Mouse (Mus musculus): ENCODE measurements around the gene Clrn2. TPM values are rescaled to one million over a fixed set of nuclear protein-coding genes. Genes with fewer than 3 reads are reported as not detected.
A peak's percentile ranks its signal among the peaks of the same experiment; 100 is the strongest.

Clrn2 gene
- polyA plus RNA-seq, 1 experiment from 2014 or later, result not detected

DNA sequence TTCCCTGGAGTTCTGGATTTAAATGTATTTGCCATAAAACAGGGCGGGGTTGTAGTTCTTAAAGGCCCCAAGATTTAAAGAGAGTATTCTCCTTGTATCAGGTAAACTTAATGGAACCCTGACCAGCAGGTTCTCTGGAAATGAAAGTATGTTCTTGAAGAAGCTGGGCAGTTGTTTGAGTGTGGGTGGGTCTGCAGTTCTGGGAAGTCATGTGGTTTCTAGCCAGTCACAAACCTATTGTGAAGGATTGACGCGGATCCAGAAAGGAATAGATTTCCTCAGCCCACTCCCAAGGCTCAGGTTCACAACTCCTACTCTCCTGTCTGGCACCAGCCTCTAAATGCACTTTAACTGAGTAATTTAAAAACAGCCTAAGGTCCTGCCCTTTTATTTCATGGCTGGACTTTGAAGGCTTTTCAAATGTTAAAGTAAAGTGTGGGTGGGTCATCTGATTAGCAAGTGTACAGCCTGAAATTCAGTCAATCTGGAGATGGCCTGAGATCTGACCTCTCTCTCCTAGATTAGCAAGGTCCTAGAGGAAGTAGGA lies 42.0 kb downstream of the Clrn2 start:
- no peak for ATAC-seq

GRCm38 (mm10) chr5:45496042-45496441 lies 42.5 kb downstream of the Clrn2 start:
- Histone ChIP-seq H3K4me1 (ENCODE audit: insufficient read depth) (peaks cover 14% of the 10 kb centered on the region), H3K27me3 (ENCODE audit: insufficient read depth, low read length) (no peaks in the 10 kb centered on the region), H3K27ac (ENCODE audit: low read depth) (no peak overlapping the region), H3K9me3 (ENCODE audit: low read length) (no peaks in the 10 kb centered on the region), H3K4me3 (ENCODE audit: low read depth, low read length) (no peak overlapping the region), H3K36me3 (replicated peaks; ENCODE audit: insufficient read depth, low read length) (peaks cover 14% of the 10 kb centered on the region), H3K4me2 (ENCODE audit: low read depth, low read length) (no peak overlapping the region), H3K9ac (replicated peaks) (no peak overlapping the region)
- TF ChIP-seq EP300 (IDR thresholded peaks at IDR 0.05; ENCODE audit: low read depth), result no peak
- TF ChIP-seq CTCF (IDR thresholded peaks at IDR 0.05; ENCODE audit: low read depth), result no peak
- DNase-seq (no peak), ATAC-seq (no peak)

More for the DNA sequence above, 42.0 kb downstream of the Clrn2 start:
- H3K4me2 ChIP-seq (ENCODE audit: low read depth, low read length), result 0 out of 2 replicates have a peak overlapping the region, but pooled peaks have one; percentile 2
- TF ChIP-seq CTCF (IDR thresholded peaks at IDR 0.05; ENCODE audit: low read depth), result no peak
- TF ChIP-seq EP300 (IDR thresholded peaks at IDR 0.05; ENCODE audit: low read depth), result no peak
- no peak overlapping the region for H3K27ac ChIP-seq (ENCODE audit: low read depth)
- no peaks in the 10 kb centered on the region for H3K9me3 ChIP-seq (ENCODE audit: low read length)
- H3K4me1 ChIP-seq (ENCODE audit: insufficient read depth), result peaks cover 14% of the 10 kb centered on the region
- DNase-seq, result no peak
- no peak overlapping the region for H3K4me3 ChIP-seq (ENCODE audit: low read depth, low read length)
- 77% methylated on average over 3 of the region's 3 CpGs for WGBS (ENCODE audit: insufficient replicate concordance)
- H3K36me3 ChIP-seq (replicated peaks; ENCODE audit: insufficient read depth, low read length), result peaks cover 10% of the 10 kb centered on the region
- H3K27me3 ChIP-seq (ENCODE audit: insufficient read depth, low read length), result no peaks in the 10 kb centered on the region
- H3K9ac ChIP-seq (replicated peaks), result no peak overlapping the region

DNA sequence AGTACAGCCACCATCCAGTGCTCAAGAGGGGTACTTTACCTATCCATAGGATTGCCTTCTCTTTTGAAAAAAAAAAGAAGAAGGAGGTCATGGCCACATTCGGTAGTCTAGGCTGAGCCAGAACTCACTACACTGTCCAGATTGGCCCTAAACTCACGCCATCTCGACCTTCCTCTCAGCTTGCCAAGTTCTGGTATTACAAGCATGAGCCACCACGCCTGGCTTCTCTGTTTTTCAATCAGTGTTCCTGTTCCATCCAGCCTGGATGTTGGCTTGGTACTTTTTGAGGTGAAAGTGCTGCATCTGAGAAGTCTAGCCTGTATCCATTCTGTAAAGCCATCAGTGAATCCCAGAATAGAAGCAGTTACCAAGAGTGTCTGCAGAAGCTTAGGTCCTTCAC lies 42.9 kb downstream of the Clrn2 start:
- DNase-seq (no peak), ATAC-seq (no peak)
- Histone ChIP-seq H3K27me3 (ENCODE audit: insufficient read depth, low read length) (no peaks in the 10 kb centered on the region), H3K36me3 (replicated peaks; ENCODE audit: insufficient read depth, low read length) (peaks cover 14% of the 10 kb centered on the region), H3K9ac (replicated peaks) (no peak overlapping the region), H3K4me1 (ENCODE audit: insufficient read depth) (peaks cover 14% of the 10 kb centered on the region), H3K4me2 (ENCODE audit: low read depth, low read length) (no peak overlapping the region), H3K9me3 (ENCODE audit: low read length) (no peaks in the 10 kb centered on the region), H3K4me3 (ENCODE audit: low read depth, low read length) (no peak overlapping the region), H3K27ac (ENCODE audit: low read depth) (peak overlapping the region; percentile 22; the same call in 1 of the 2 replicates)
- no peak for TF ChIP-seq EP300 (IDR thresholded peaks at IDR 0.05; ENCODE audit: low read depth)
- 78% methylated on average over 4 of the region's 4 CpGs for WGBS (ENCODE audit: insufficient replicate concordance)

DNA sequence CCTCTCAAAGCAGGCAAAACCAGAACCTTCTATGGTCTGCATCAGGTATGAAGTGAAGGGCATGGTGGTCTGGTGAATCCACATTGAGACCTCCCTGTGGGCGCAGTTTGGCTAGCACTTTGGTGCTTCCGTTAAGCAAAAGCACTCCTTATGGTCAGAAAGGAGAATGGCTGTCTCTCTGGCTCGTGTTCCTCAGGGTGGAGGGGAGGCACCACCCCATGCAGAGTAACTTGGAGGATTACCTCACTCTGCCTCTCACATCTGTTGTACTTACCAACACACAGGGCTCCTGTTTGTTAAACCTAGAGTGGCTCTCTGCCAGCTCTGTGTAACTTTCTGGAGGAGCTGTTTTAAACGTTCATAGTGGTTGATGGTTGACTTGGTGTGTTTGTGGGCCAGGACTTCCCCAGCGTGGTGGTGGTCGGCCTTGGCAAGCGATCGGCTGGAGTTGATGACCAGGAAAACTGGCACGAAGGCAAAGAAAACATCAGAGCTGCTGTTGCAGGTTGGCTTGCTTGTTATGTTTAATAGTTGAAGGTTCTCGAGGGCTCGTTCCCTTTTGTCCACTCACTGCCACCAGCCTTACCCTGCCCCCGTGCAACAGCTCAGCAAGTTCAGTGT lies 43.5 kb downstream of the Clrn2 start:
- H3K4me3 ChIP-seq (ENCODE audit: low read depth, low read length), result no peak overlapping the region
- ATAC-seq (no peak), DNase-seq (no peak)
- H3K27ac ChIP-seq (ENCODE audit: low read depth), result peak overlapping the region; percentile 22; the same call in 1 of the 2 replicates
- peaks cover 18% of the 10 kb centered on the region for H3K36me3 ChIP-seq (replicated peaks; ENCODE audit: insufficient read depth, low read length)
- 73% methylated on average over 12 of the region's 12 CpGs for WGBS (ENCODE audit: insufficient replicate concordance)
- no peak overlapping the region for H3K9ac ChIP-seq (replicated peaks)
- no peaks in the 10 kb centered on the region for H3K27me3 ChIP-seq (ENCODE audit: insufficient read depth, low read length)
- H3K4me2 ChIP-seq (ENCODE audit: low read depth, low read length), result no peak overlapping the region
- no peaks in the 10 kb centered on the region for H3K9me3 ChIP-seq (ENCODE audit: low read length)
- peaks cover 14% of the 10 kb centered on the region for H3K4me1 ChIP-seq (ENCODE audit: insufficient read depth)
- no peak for TF ChIP-seq EP300 (IDR thresholded peaks at IDR 0.05; ENCODE audit: low read depth)
- no peak for TF ChIP-seq CTCF (IDR thresholded peaks at IDR 0.05; ENCODE audit: low read depth)

DNA sequence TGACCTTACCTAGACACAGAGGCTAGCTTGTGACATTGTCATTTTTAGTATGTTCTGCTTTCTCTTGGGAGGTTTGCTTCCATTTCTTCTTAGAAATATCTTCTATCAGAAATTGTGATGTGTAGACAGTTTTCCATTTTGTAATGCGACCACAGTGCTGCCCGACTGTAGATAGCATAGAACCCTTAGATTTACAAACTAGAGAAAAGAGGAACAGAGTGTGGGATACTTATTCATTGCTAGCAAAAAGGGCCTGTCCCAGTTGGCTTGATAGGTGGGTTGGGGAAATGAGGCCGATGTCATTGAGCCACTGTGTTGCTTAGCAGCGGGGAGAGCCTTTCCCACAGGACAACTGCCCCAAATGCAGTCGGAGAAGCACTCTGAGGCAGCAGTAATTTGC lies 44.0 kb downstream of the Clrn2 start:
- no peak for TF ChIP-seq CTCF (IDR thresholded peaks at IDR 0.05; ENCODE audit: low read depth)
- TF ChIP-seq EP300 (IDR thresholded peaks at IDR 0.05; ENCODE audit: low read depth), result no peak
- ATAC-seq, result no peak
- Histone ChIP-seq H3K27ac (ENCODE audit: low read depth) (no peak overlapping the region), H3K4me1 (ENCODE audit: insufficient read depth) (peaks cover 14% of the 10 kb centered on the region), H3K4me2 (ENCODE audit: low read depth, low read length) (no peak overlapping the region), H3K36me3 (replicated peaks; ENCODE audit: insufficient read depth, low read length) (peaks cover 21% of the 10 kb centered on the region), H3K9me3 (ENCODE audit: low read length) (no peaks in the 10 kb centered on the region), H3K4me3 (ENCODE audit: low read depth, low read length) (no peak overlapping the region), H3K9ac (replicated peaks) (no peak overlapping the region), H3K27me3 (ENCODE audit: insufficient read depth, low read length) (no peaks in the 10 kb centered on the region)
- 89% methylated on average over 5 of the region's 5 CpGs for WGBS (ENCODE audit: insufficient replicate concordance)
- DNase-seq, result no peak

- Histone ChIP-seq H3K4me3 (ENCODE audit: low read depth, low read length) (no peak overlapping the region), H3K27ac (ENCODE audit: low read depth) (no peak overlapping the region), H3K9ac (replicated peaks) (no peak overlapping the region), H3K9me3 (ENCODE audit: low read length) (no peaks in the 10 kb centered on the region), H3K27me3 (ENCODE audit: insufficient read depth, low read length) (no peaks in the 10 kb centered on the region), H3K36me3 (replicated peaks; ENCODE audit: insufficient read depth, low read length) (peaks cover 63% of the 10 kb centered on the region), H3K4me1 (ENCODE audit: insufficient read depth) (no peaks in the 10 kb centered on the region), H3K4me2 (ENCODE audit: low read depth, low read length) (no peak overlapping the region)
- DNase-seq, result no peak
- TF ChIP-seq EP300 (IDR thresholded peaks at IDR 0.05; ENCODE audit: low read depth), result no peak
- no peak for TF ChIP-seq CTCF (IDR thresholded peaks at IDR 0.05; ENCODE audit: low read depth)
- WGBS (ENCODE audit: insufficient replicate concordance), result 72% methylated on average over 7 of the region's 7 CpGs
- ATAC-seq, result no peak
Observed at GRCm38 (mm10) chr5:45510071-45510470, 56.5 kb downstream of the Clrn2 start.
